Mouse (Mus musculus): ENCODE measurements around the gene Fbxw14.
"Not testable (repeated sequence)": the region's sequence is repeated elsewhere in the genome, so short reads cannot be mapped to it uniquely, and the experiment has no call there.

Fbxw14 gene

DNA sequence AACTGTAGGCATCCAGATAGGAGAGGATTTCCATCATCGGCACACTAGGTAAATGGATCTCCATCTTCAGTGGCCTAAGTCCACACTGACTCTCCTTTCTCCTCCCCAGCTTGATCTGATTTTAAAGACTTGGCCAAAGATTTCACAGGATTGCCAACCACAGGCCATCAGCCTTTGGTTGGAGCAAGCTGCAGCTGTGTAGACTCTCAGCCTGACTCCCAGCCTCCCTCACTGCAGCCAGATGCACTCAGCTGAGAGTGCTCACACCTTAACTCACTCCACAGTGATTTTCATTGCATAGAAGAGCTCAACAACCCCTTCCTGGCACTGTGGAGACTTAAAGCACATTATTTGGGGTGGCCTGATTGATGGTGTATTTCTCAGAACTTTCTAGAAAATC lies at the start of gene Fbxw14:
Gene Fbxw14 (minus strand): TSS at position 101 of the 400 bp plus-strand sequence.
- DNase-seq (ENCODE audit: low spot score): not testable (repeated sequence)

DNA sequence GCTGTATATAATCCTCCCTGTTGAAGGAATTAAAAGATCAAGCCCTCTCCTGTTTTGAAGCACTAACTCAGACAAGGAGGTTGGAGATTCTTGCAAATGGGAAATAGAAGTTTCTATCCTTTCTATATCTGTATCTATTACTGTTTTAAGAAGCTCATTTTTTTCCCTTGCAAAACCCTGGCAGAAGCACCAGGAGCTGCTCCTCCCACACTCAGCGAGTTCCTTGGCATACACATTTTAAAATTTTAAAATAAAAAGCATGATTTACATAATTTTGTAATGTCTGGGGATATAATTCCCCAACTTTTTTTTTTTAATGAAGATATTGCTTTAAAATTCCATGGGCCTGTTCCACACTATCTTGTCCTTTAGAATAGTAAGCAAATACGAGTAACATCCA lies 24.4 kb downstream of the Fbxw14 start:
- DNase-seq (ENCODE audit: low spot score): no peak

DNA sequence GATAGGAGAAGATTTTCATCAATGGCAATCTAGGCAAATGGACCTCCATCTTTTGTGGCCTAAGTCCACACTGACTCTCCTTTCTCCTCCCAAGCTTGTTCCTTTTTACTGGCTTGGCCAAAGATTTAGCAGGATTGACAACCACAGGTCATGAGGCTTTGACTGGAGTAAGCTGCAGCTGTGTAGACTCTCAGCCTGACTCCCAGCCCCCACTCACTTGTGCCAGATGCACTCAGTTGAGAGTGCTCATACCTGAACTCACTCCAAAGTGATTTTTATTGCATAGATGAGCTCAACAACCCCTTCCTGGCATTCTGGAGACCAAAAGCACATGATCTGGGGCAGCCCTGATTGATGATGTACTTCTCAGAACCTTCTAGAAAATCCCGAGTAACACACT lies 52.8 kb downstream of the Fbxw14 start, which contains the start of gene Fbxw20:
Gene Fbxw20 (minus strand): TSS at position 101 of the 400 bp plus-strand sequence.
- DNase-seq (ENCODE audit: low spot score): no peak
